Mouse (Mus musculus): ENCODE results near the gene Utrn. TPM values are rescaled to one million over a fixed set of nuclear protein-coding genes. Genes with fewer than 3 reads are reported as not detected.

The Utrn gene
- polyA plus RNA-seq, 1 experiment from 2014 or later: 68.5 TPM

DNA sequence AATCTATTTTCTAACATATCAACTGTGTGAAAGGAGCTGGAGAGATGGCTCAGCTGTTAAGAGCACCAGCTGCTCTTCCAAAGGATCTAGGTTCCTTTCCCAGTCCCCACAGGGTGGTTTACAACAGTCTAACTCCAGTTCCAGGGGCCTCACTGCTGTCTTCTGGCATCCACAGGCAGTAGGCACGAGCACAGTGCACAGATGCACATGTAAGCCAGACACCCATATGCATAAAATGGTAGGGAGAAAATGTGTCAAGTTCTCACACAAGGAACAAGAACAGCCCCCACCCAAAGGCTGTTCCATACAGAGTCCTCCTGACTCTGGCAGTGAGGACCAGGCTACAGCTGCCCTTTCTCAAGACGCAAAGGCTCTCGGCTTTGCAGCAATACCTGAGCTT lies 185.1 kb downstream of the Utrn start:
- H3K9ac ChIP-seq (ENCODE audit: low read depth, low read length): no peak overlapping the region
- no peak for ATAC-seq (replicated peaks; ENCODE audit: insufficient number of reproducible peaks, low FRiP score, low TSS enrichment)
- 86% methylated on average over 3 of the region's 3 CpGs for WGBS (ENCODE audit: insufficient replicate concordance)
- H3K9me3 ChIP-seq (replicated peaks; ENCODE audit: control insufficient read depth, low read length): no peaks in the 10 kb centered on the region
- H3K4me1 ChIP-seq (ENCODE audit: control insufficient read depth, insufficient read depth, low read length): no peaks in the 10 kb centered on the region
- no peaks in the 10 kb centered on the region for H3K27me3 ChIP-seq (ENCODE audit: control insufficient read depth, insufficient read depth, low read length)
- H3K27ac ChIP-seq (ENCODE audit: low read depth, low read length): no peak overlapping the region
- H3K36me3 ChIP-seq (ENCODE audit: control insufficient read depth, insufficient read depth, low read length): peaks cover 2% of the 10 kb centered on the region
- H3K4me3 ChIP-seq (ENCODE audit: low read depth, low read length): no peak overlapping the region
- no peak overlapping the region for H3K4me2 ChIP-seq

DNA sequence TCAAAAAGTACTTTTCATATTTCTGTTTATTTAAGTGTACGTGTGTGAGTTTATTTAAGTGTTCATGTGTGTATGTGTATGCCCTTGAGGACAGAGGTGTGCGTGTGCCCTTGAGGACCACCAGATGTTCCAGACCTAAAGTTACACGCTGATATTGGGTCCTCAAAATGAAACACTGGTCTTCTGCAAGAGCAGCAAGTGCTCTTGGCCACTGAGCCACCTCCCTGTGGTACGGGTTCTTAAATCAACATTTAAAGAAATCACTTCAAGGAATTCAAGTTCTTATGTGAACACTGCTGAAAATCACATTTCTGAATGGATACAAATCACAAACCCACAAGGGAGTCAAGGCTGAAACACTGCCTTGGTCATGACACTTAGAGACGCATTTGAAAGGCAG lies 195.9 kb downstream of the Utrn start:
- Histone ChIP-seq H3K36me3 (ENCODE audit: control insufficient read depth, insufficient read depth, low read length) (peaks cover 3% of the 10 kb centered on the region), H3K27me3 (ENCODE audit: control insufficient read depth, insufficient read depth, low read length) (no peaks in the 10 kb centered on the region), H3K9ac (ENCODE audit: low read depth, low read length) (no peak overlapping the region), H3K4me3 (ENCODE audit: low read depth, low read length) (no peak overlapping the region), H3K4me1 (ENCODE audit: control insufficient read depth, insufficient read depth, low read length) (no peaks in the 10 kb centered on the region), H3K9me3 (replicated peaks; ENCODE audit: control insufficient read depth, low read length) (no peaks in the 10 kb centered on the region), H3K27ac (ENCODE audit: low read depth, low read length) (no peak overlapping the region), H3K4me2 (no peak overlapping the region)
- ATAC-seq (replicated peaks; ENCODE audit: insufficient number of reproducible peaks, low FRiP score, low TSS enrichment): no peak
- 79% methylated on average over 5 of the region's 5 CpGs for WGBS (ENCODE audit: insufficient replicate concordance)

DNA sequence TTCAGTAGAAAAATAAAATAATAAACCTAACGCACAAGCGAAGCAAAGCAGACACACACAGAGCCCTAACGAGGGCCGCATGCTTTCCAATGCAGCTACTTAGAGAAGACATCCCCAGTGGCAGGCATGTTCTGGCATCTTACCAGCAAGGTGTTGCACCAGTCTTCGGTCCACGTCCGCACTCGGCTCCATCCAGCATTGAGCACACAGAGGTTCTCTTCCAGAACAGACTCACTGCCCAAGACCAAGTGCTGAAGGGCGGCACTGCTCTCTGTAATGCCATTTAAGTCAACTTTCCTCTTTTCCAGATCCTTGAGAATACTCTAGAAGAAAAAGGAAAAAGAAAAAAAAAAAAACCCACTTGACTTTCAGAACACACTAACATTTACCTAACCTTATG lies 197.6 kb downstream of the Utrn start:
- Histone ChIP-seq H3K27me3 (ENCODE audit: control insufficient read depth, insufficient read depth, low read length) (no peaks in the 10 kb centered on the region), H3K4me2 (no peak overlapping the region), H3K4me1 (ENCODE audit: control insufficient read depth, insufficient read depth, low read length) (no peaks in the 10 kb centered on the region), H3K27ac (ENCODE audit: low read depth, low read length) (no peak overlapping the region), H3K4me3 (ENCODE audit: low read depth, low read length) (no peak overlapping the region), H3K9me3 (replicated peaks; ENCODE audit: control insufficient read depth, low read length) (no peaks in the 10 kb centered on the region), H3K36me3 (ENCODE audit: control insufficient read depth, insufficient read depth, low read length) (peaks cover 5% of the 10 kb centered on the region; the same call in 1 of the 2 replicates), H3K9ac (ENCODE audit: low read depth, low read length) (no peak overlapping the region)
- no peak for ATAC-seq (replicated peaks; ENCODE audit: insufficient number of reproducible peaks, low FRiP score, low TSS enrichment)
- WGBS (ENCODE audit: insufficient replicate concordance): 91% methylated on average over 9 of the region's 9 CpGs

DNA sequence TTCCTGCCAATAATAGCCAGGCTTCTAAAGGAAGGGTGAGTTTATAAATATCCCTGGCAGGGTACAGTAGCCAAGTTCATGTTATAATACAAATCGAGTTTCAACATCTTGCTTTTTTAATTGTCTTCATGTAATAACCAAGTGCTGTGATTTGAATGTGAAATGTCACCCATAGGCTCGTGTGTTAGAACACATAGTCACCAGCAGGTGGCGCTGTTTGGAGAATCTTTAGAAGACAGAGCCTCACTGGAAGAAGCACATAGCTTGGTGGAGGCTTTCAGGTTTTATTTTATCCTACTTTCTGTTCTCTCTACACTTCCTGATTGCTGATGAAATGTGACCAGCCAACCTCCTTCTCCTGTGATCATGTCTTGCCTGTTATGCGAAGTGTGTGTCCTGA lies 207.1 kb downstream of the Utrn start:
- no peaks in the 10 kb centered on the region for H3K9me3 ChIP-seq (replicated peaks; ENCODE audit: control insufficient read depth, low read length)
- no peak for ATAC-seq (replicated peaks; ENCODE audit: insufficient number of reproducible peaks, low FRiP score, low TSS enrichment)
- H3K9ac ChIP-seq (ENCODE audit: low read depth, low read length): no peak overlapping the region
- no peak overlapping the region for H3K4me3 ChIP-seq (ENCODE audit: low read depth, low read length)
- no peaks in the 10 kb centered on the region for H3K27me3 ChIP-seq (ENCODE audit: control insufficient read depth, insufficient read depth, low read length)
- no peaks in the 10 kb centered on the region for H3K4me1 ChIP-seq (ENCODE audit: control insufficient read depth, insufficient read depth, low read length)
- no peak overlapping the region for H3K27ac ChIP-seq (ENCODE audit: low read depth, low read length)
- H3K36me3 ChIP-seq (ENCODE audit: control insufficient read depth, insufficient read depth, low read length): peaks cover 8% of the 10 kb centered on the region
- H3K4me2 ChIP-seq: no peak overlapping the region
- WGBS (ENCODE audit: insufficient replicate concordance): 83% methylated on average over 4 of the region's 4 CpGs

GRCm38 (mm10) chr10:12658023-12658744 lies 211.0 kb downstream of the Utrn start:
- Histone ChIP-seq H3K4me1 (ENCODE audit: control insufficient read depth, insufficient read depth, low read length) (no peaks in the 10 kb centered on the region), H3K36me3 (ENCODE audit: control insufficient read depth, insufficient read depth, low read length) (peaks cover 5% of the 10 kb centered on the region), H3K27ac (ENCODE audit: low read depth, low read length) (no peak overlapping the region), H3K27me3 (ENCODE audit: control insufficient read depth, insufficient read depth, low read length) (no peaks in the 10 kb centered on the region), H3K9ac (ENCODE audit: low read depth, low read length) (no peak overlapping the region), H3K4me2 (no peak overlapping the region), H3K9me3 (replicated peaks; ENCODE audit: control insufficient read depth, low read length) (no peaks in the 10 kb centered on the region), H3K4me3 (ENCODE audit: low read depth, low read length) (no peak overlapping the region)
- 73% methylated on average over 8 of the region's 8 CpGs for WGBS (ENCODE audit: insufficient replicate concordance)
- no peak for ATAC-seq (replicated peaks; ENCODE audit: insufficient number of reproducible peaks, low FRiP score, low TSS enrichment)

DNA sequence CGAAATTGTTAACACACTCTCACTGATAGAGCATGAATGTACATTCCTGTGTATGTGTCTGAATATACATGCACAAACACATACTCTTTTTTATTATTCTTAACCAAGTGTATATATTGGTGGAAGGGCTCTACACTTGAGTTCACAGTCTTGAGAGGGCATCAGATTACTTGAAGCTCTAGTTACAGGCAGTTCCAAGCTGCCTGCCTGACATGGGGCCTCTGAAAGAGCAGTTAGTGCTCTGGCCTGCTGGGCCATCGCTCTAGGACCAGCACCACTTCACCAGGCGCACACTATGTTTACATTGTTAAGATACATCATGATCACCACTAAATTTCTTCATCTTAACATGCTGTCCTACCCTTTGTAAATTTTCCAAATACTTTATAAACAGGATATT lies 216.2 kb downstream of the Utrn start:
- no peak for ATAC-seq (replicated peaks; ENCODE audit: insufficient number of reproducible peaks, low FRiP score, low TSS enrichment)
- 75% methylated on average over 3 of the region's 3 CpGs for WGBS (ENCODE audit: insufficient replicate concordance)
- H3K27me3 ChIP-seq (ENCODE audit: control insufficient read depth, insufficient read depth, low read length): no peaks in the 10 kb centered on the region
- H3K9ac ChIP-seq (ENCODE audit: low read depth, low read length): no peak overlapping the region
- no peaks in the 10 kb centered on the region for H3K4me1 ChIP-seq (ENCODE audit: control insufficient read depth, insufficient read depth, low read length)
- no peaks in the 10 kb centered on the region for H3K9me3 ChIP-seq (replicated peaks; ENCODE audit: control insufficient read depth, low read length)
- no peak overlapping the region for H3K4me3 ChIP-seq (ENCODE audit: low read depth, low read length)
- no peak overlapping the region for H3K27ac ChIP-seq (ENCODE audit: low read depth, low read length)
- H3K36me3 ChIP-seq (ENCODE audit: control insufficient read depth, insufficient read depth, low read length): no peaks in the 10 kb centered on the region; the same call in none of the 2 replicates
- H3K4me2 ChIP-seq: no peak overlapping the region

DNA sequence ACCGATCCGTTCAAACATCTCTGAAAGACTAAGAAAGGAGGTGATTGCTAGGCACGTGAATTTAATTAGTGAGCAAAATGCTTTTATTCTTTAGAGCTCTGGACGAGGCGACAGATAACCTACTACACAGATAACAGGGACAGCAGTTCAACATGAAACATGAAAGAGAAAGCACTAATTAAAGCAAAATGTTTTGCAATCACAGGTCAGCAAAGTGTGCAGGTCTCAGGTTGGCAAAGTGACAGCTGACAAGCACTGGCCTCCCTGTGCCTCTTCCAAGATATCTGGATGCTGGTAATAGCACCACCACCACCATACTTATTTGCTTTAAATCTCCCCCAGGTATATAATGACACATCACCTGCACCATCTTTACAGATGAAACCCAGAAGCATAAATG lies 223.0 kb downstream of the Utrn start:
- Histone ChIP-seq H3K4me2 (no peak overlapping the region), H3K36me3 (ENCODE audit: control insufficient read depth, insufficient read depth, low read length) (peaks cover 2% of the 10 kb centered on the region), H3K27ac (ENCODE audit: low read depth, low read length) (no peak overlapping the region), H3K9ac (ENCODE audit: low read depth, low read length) (no peak overlapping the region), H3K4me3 (ENCODE audit: low read depth, low read length) (no peak overlapping the region), H3K27me3 (ENCODE audit: control insufficient read depth, insufficient read depth, low read length) (no peaks in the 10 kb centered on the region), H3K4me1 (ENCODE audit: control insufficient read depth, insufficient read depth, low read length) (no peaks in the 10 kb centered on the region), H3K9me3 (replicated peaks; ENCODE audit: control insufficient read depth, low read length) (no peaks in the 10 kb centered on the region)
- WGBS (ENCODE audit: insufficient replicate concordance): 74% methylated on average over 5 of the region's 5 CpGs
- no peak for ATAC-seq (replicated peaks; ENCODE audit: insufficient number of reproducible peaks, low FRiP score, low TSS enrichment)

DNA sequence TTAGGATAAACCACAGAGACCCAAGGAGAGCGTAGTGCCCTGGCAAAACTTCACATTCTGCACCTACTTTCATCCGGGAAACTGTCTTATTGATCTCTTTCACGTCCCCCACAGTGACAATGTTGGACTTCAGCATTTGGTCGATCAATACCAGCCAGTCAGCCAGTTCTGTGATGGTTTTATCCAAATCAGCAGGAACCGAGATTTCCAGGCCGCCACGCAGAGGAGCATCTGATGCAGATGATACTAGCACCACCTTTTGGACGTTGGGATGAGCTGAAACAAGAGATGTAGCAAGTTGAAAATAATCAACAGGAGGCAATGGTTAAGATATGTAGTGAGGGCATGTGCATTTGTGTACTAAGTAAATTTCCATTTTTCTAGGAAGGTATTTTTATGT lies 225.8 kb downstream of the Utrn start:
- Histone ChIP-seq H3K9me3 (replicated peaks; ENCODE audit: control insufficient read depth, low read length) (no peaks in the 10 kb centered on the region), H3K9ac (ENCODE audit: low read depth, low read length) (no peak overlapping the region), H3K27ac (ENCODE audit: low read depth, low read length) (no peak overlapping the region), H3K36me3 (ENCODE audit: control insufficient read depth, insufficient read depth, low read length) (0 out of 2 replicates have a peak, but pooled peaks cover 2% of the 10 kb centered on the region), H3K4me2 (no peak overlapping the region), H3K4me3 (ENCODE audit: low read depth, low read length) (no peak overlapping the region), H3K27me3 (ENCODE audit: control insufficient read depth, insufficient read depth, low read length) (no peaks in the 10 kb centered on the region), H3K4me1 (ENCODE audit: control insufficient read depth, insufficient read depth, low read length) (no peaks in the 10 kb centered on the region)
- no peak for ATAC-seq (replicated peaks; ENCODE audit: insufficient number of reproducible peaks, low FRiP score, low TSS enrichment)
- WGBS (ENCODE audit: insufficient replicate concordance): 65% methylated on average over 8 of the region's 8 CpGs

- peaks cover 5% of the 10 kb centered on the region; the same call in 1 of the 2 replicates for H3K36me3 ChIP-seq (ENCODE audit: control insufficient read depth, insufficient read depth, low read length)
- 79% methylated on average over 4 of the region's 4 CpGs for WGBS (ENCODE audit: insufficient replicate concordance)
Measured at GRCm38 (mm10) chr10:12639638-12640037, 229.5 kb downstream of the Utrn start.

More at GRCm38 (mm10) chr10:12639638-12640037, 229.5 kb downstream of the Utrn start:
- no peak overlapping the region for H3K9ac ChIP-seq (ENCODE audit: low read depth, low read length)
- H3K27me3 ChIP-seq (ENCODE audit: control insufficient read depth, insufficient read depth, low read length): no peaks in the 10 kb centered on the region
- ATAC-seq (replicated peaks; ENCODE audit: insufficient number of reproducible peaks, low FRiP score, low TSS enrichment): no peak
- no peaks in the 10 kb centered on the region for H3K4me1 ChIP-seq (ENCODE audit: control insufficient read depth, insufficient read depth, low read length)
- no peak overlapping the region for H3K27ac ChIP-seq (ENCODE audit: low read depth, low read length)
- no peak overlapping the region for H3K4me2 ChIP-seq
- no peaks in the 10 kb centered on the region for H3K9me3 ChIP-seq (replicated peaks; ENCODE audit: control insufficient read depth, low read length)
- no peak overlapping the region for H3K4me3 ChIP-seq (ENCODE audit: low read depth, low read length)
